Mouse (Mus musculus): ENCODE results near the gene Helb.

Gene Helb

GRCm38 (mm10) chr10:120092548-120092947 lies 20.2 kb downstream of the Helb start:
- no peak for DNase-seq (ENCODE audit: low spot score)

GRCm38 (mm10) chr10:120077850-120078249 lies 34.9 kb downstream of the Helb start:
- DNase-seq (ENCODE audit: low spot score), result no peak

- DNase-seq (ENCODE audit: low spot score), result no peak
Measured at GRCm38 (mm10) chr10:120066319-120066718, 46.5 kb downstream of the Helb start.

- peak; percentile 61 for DNase-seq (ENCODE audit: low spot score)
Measured at GRCm38 (mm10) chr10:120064424-120064823, 48.4 kb downstream of the Helb start.

- DNase-seq (ENCODE audit: low spot score), result no peak
Measured at GRCm38 (mm10) chr10:120061238-120062130, 51.3 kb downstream of the Helb start.

GRCm38 (mm10) chr10:120060579-120061237 lies 52.1 kb downstream of the Helb start:
- no peak for DNase-seq (ENCODE audit: low spot score)

GRCm38 (mm10) chr10:120044714-120045234 lies 68.0 kb downstream of the Helb start:
- DNase-seq (ENCODE audit: low spot score), result no peak

- DNase-seq (ENCODE audit: low spot score), result no peak
Measured at GRCm38 (mm10) chr10:120044237-120044636, 68.5 kb downstream of the Helb start.

- no peak for DNase-seq (ENCODE audit: low spot score)
Measured at GRCm38 (mm10) chr10:120038194-120038593, 74.6 kb downstream of the Helb start.

- no peak for DNase-seq (ENCODE audit: low spot score)
Measured at GRCm38 (mm10) chr10:120035824-120036223, 77.0 kb downstream of the Helb start.

- DNase-seq (ENCODE audit: low spot score), result no peak
Measured at GRCm38 (mm10) chr10:120035211-120035733, 77.5 kb downstream of the Helb start.

GRCm38 (mm10) chr10:120033866-120034265 lies 78.9 kb downstream of the Helb start:
- no peak for DNase-seq (ENCODE audit: low spot score)
